Mouse (Mus musculus): ENCODE measurements around the gene Sned1.

The Sned1 gene

GRCm38 (mm10) chr1:93305581-93306337 lies 70.1 kb downstream of the Sned1 start, which contains the start of gene Mterf4:
TSS of gene Mterf4 (minus strand) at chr1:93305915.
- peak; percentile 94 for DNase-seq (ENCODE audit: low read depth, low spot score)

GRCm38 (mm10) chr1:93323973-93324372 lies 88.3 kb downstream of the Sned1 start:
- no peak for DNase-seq (ENCODE audit: low read depth, low spot score)

DNA sequence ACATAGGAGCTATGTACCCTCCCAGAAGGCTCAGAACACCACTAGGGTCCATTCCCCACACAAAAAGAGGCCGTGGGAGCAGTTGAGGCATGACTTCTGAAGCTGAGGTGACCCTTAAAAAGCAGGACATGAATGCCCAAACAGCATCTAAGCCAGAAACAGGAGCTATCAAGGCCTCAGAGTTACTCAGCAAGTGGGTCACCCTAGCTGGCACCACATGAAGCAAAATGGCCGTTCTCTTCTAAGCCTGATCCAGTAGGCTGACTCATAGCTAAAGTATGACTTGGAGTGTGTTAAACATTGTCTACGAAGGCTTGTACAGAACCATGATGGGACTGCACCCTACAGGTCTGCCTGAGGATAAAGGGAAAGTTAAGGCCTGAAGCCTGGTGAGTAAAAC lies 90.8 kb downstream of the Sned1 start:
- no peak for DNase-seq (ENCODE audit: low read depth, low spot score)

- no peak for DNase-seq (ENCODE audit: low read depth, low spot score)
Observed at GRCm38 (mm10) chr1:93334621-93335020, 99.0 kb downstream of the Sned1 start.

- peak; percentile 98 for DNase-seq (ENCODE audit: low read depth, low spot score)
Observed at GRCm38 (mm10) chr1:93342648-93343503, 107.2 kb downstream of the Sned1 start, which contains the start of the genes Ppp1r7 and Pask. TSS of gene Ppp1r7 (plus strand) at chr1:93342854. TSS of gene Pask (minus strand) at chr1:93343482.

GRCm38 (mm10) chr1:93343504-93344047 lies 107.9 kb downstream of the Sned1 start:
- DNase-seq (ENCODE audit: low read depth, low spot score): peak; percentile 98

- no peak for DNase-seq (ENCODE audit: low read depth, low spot score)
Observed at GRCm38 (mm10) chr1:93347176-93347575, 111.5 kb downstream of the Sned1 start.

DNA sequence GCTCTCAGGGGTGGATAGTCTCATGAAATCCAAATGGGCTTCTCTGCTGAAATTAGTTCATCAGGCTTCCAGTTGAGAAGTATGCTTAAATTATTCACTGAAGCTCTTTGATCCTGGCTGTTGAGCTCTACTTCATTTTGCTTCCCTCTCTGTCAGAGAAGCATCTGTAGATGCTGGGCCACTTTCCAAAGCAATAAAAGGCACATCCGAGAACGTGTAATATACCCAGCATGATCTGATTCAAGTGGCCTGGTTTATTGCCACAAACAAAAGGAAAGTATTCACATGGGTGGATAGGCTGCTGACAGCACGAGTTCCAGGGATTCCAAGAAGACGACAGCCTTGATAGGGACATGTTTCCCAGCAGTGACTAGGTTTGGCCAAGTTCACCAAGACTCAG lies 114.1 kb downstream of the Sned1 start:
- DNase-seq (ENCODE audit: low read depth, low spot score): no peak

All from ZHBTc4 (cell line).